Mouse (Mus musculus) hindbrain, embryonic 15.5 days (tissue): ENCODE measurements around the gene Gm11985. TPM values are rescaled to one million over a fixed set of nuclear protein-coding genes. Genes with fewer than 3 reads are reported as not detected.

Experiments
- polyA plus RNA-seq: library from polyadenylated mRNA; unstranded; fragments of >200 nt; fragmentation: Nextera tagmentation; extraction: Ambion mirVana; gene quantifications from 2 replicates; pipeline ENCODE4 v1.2.1, GENCODE M21; 2015

Gene Gm11985
- polyA plus RNA-seq, 1 experiment from 2014 or later = 0.16 TPM

Other genes with a start within 250 kb of the Gm11985 start
- 12.3 and 12.8 TPM in 2 replicates for gene Adcy1, start 125.1 kb downstream of the Gm11985 start, polyA plus RNA-seq
- 0.13 and 0.20 TPM in 2 replicates for gene Igfbp1, start 9.2 kb upstream of the Gm11985 start, polyA plus RNA-seq
- 18.4 and 19.9 TPM in 2 replicates for gene Igfbp3, start 25.4 kb upstream of the Gm11985 start, polyA plus RNA-seq